Mouse (Mus musculus): ENCODE measurements at regions not wholly inside any gene's neighbourhood (a gene's known extent, or its start where the extent isn't known, plus 50 kb on each side); places are given as distances from the start of the nearest gene placed in this dataset.

DNA sequence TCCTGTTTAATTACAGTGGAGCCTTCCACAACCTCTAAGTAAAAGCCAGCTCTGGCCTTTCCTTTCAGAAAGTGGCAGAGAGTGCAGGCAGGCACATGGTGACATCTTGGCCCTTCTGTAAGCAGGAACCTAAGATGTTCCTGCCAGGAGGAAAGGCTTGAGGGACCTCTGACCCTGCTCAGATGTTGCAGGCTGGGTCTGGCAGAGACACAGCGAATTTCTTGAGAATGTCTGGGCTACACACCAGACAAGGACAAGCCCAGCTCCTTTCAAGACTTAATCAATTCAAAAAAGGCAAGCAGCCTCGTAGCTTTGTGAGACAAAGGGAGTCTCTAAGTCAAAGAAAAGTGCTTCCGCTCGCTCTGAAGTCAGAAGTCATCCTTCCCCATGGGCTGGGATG lies 79.2 kb upstream of the 4930583I09Rik start:
- H3K4me1 ChIP-seq (ENCODE audit: control insufficient read depth in 2 of 2, insufficient read depth in 2 of 2, low read length in 2 of 2): peaks cover 6 to 20% of the 10 kb centered on the region in 2 experiments
- no peak overlapping the region for H3K9ac ChIP-seq (ENCODE audit: low read length)
- no peaks in the 10 kb centered on the region for H3K27me3 ChIP-seq (ENCODE audit: control insufficient read depth, insufficient read depth, low read length)
- no peak for ATAC-seq (ENCODE audit: insufficient number of reproducible peaks, insufficient read depth, low FRiP score, low read depth)
- no peaks in the 10 kb centered on the region for H3K36me3 ChIP-seq (ENCODE audit: control insufficient read depth, insufficient read depth, low read length)
- no peaks in the 10 kb centered on the region for H3K9me3 ChIP-seq (ENCODE audit: control insufficient read depth, low read length)
- H3K4me2 ChIP-seq (ENCODE audit: low read length): no peak overlapping the region
- H3K27ac ChIP-seq (replicated peaks in 1 of 2; ENCODE audit: control insufficient read depth in 1 of 2, insufficient read depth in 1 of 2, low read depth in 2 of 2, low read length in 2 of 2): no peak overlapping the region
- 66% methylated on average over 4 of the region's 4 CpGs for WGBS
- no peak overlapping the region for H3K4me3 ChIP-seq (ENCODE audit: control insufficient read depth in 1 of 2, insufficient read depth in 1 of 2, low read depth in 1 of 2, low read length in 2 of 2)

DNA sequence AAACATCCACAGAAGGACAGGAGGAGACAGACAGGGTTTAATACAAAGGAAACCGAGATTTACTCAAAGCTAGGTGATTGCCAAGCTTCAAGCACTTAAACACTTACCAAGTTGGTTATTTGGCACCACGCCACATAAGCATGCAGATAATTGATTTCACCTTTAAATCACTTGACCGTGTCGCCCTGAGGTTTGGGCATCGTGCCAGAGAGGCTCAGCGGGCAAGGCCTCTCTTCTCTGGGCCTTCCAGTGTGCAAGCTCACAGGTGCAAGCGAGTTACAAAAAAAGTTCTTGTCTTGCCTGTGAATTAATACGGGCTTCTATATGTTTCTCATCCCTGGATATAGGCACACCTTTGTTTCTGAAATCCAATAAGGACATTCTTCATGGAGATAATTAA lies 78.4 kb upstream of the 4930583I09Rik start:
- no peak overlapping the region for H3K4me3 ChIP-seq (ENCODE audit: control insufficient read depth in 1 of 2, insufficient read depth in 1 of 2, low read depth in 1 of 2, low read length in 2 of 2)
- peaks cover 6 to 20% of the 10 kb centered on the region in 2 experiments for H3K4me1 ChIP-seq (ENCODE audit: control insufficient read depth in 2 of 2, insufficient read depth in 2 of 2, low read length in 2 of 2)
- no peaks in the 10 kb centered on the region for H3K9me3 ChIP-seq (ENCODE audit: control insufficient read depth, low read length)
- no peak overlapping the region for H3K27ac ChIP-seq (replicated peaks in 1 of 2; ENCODE audit: control insufficient read depth in 1 of 2, insufficient read depth in 1 of 2, low read depth in 2 of 2, low read length in 2 of 2)
- no peaks in the 10 kb centered on the region for H3K36me3 ChIP-seq (ENCODE audit: control insufficient read depth, insufficient read depth, low read length)
- H3K27me3 ChIP-seq (ENCODE audit: control insufficient read depth, insufficient read depth, low read length): no peaks in the 10 kb centered on the region; the same call in 1 of the 2 replicates
- no peak for ATAC-seq (ENCODE audit: insufficient number of reproducible peaks, insufficient read depth, low FRiP score, low read depth)
- no peak overlapping the region for H3K9ac ChIP-seq (ENCODE audit: low read length)
- WGBS: 26% methylated on average over 8 of the region's 8 CpGs
- peak overlapping the region; percentile 36; the same call in 1 of the 2 replicates for H3K4me2 ChIP-seq (ENCODE audit: low read length)

DNA sequence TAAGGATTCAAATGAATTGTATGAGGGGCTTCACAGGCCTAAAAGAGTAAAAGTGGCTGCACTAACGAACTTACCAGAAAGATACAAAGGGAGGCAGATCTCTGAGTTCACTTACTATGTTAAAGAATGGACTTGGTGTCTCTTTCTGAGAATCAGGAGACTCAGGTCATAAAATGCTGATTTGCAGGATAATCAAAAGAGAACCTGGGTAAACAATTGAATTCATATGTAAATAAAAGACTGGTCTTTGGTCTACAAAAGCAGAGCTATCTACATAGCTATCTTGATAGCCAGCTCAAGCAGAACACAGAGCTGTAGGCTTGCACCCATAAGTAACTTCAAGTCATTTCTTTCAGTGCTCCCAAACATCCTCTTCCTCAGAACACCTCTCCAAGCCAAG lies 72.8 kb upstream of the 4930583I09Rik start:
- Histone ChIP-seq H3K4me1 (ENCODE audit: control insufficient read depth in 2 of 2, insufficient read depth in 2 of 2, low read length in 2 of 2) (peaks cover 0 to 5% of the 10 kb centered on the region in 2 experiments; a peak in 2 of 4 replicates), H3K4me2 (ENCODE audit: low read length) (no peak overlapping the region), H3K9me3 (ENCODE audit: control insufficient read depth, low read length) (0 out of 2 replicates have a peak, but pooled peaks cover 9% of the 10 kb centered on the region), H3K27me3 (ENCODE audit: control insufficient read depth, insufficient read depth, low read length) (no peaks in the 10 kb centered on the region; the same call in 1 of the 2 replicates), H3K36me3 (ENCODE audit: control insufficient read depth, insufficient read depth, low read length) (no peaks in the 10 kb centered on the region), H3K27ac (replicated peaks in 1 of 2; ENCODE audit: control insufficient read depth in 1 of 2, insufficient read depth in 1 of 2, low read depth in 2 of 2, low read length in 2 of 2) (no peak overlapping the region), H3K4me3 (ENCODE audit: control insufficient read depth in 1 of 2, insufficient read depth in 1 of 2, low read depth in 1 of 2, low read length in 2 of 2) (no peak overlapping the region), H3K9ac (ENCODE audit: low read length) (no peak overlapping the region)
- 86% methylated on average over 1 of the region's 1 CpGs for WGBS
- ATAC-seq (ENCODE audit: insufficient number of reproducible peaks, insufficient read depth, low FRiP score, low read depth): no peak

DNA sequence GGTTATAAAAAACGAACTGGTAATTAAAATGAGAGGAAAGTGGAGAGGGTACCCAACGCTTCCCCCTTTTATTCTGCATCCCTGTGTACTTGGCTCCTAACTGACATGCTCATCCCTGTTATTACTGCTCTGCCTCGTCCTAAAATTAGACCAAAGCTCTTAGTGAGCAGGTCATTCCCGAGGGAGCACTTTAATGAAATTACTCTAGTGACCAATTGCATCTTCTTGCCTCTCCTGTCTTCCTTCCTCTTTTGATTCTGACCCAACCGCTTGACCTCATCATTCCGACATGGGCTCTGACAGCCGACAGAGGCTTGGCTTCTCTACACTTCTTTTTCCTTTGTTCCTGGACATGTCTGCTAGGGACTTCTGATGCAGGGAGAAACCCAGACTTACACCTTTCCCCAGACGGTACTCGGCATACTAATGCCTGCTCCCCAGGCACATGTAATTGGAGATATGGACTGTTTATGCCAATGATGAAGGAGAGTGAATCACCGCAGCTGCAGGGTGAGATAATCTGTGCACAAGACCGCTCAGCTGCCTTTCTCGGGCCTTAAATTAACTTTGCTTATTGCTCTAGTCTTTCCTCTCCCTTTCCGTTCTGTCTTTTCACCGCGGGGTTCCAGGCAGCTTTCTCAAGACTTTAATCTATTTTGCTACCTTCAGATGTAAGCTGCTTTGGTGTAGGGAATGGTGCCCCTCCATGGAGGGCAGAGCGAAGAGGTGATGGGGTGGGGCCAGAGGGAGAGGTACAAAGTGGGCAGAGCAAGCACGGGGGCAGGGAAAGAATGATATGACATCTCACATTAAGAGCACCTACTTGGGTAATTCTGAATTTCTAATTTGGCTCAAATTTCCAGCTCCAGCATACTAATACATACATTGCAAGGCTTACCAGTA lies 66.1 kb upstream of the 4930583I09Rik start:
- H3K4me3 ChIP-seq (ENCODE audit: control insufficient read depth in 1 of 2, insufficient read depth in 1 of 2, low read depth in 1 of 2, low read length in 2 of 2): no peak overlapping the region
- no peaks in the 10 kb centered on the region for H3K27me3 ChIP-seq (ENCODE audit: control insufficient read depth, insufficient read depth, low read length)
- no peak for ATAC-seq (ENCODE audit: insufficient number of reproducible peaks, insufficient read depth, low FRiP score, low read depth)
- H3K9ac ChIP-seq (ENCODE audit: low read length): no peak overlapping the region
- 0 out of 2 replicates have a peak, but pooled peaks cover 3% of the 10 kb centered on the region for H3K9me3 ChIP-seq (ENCODE audit: control insufficient read depth, low read length)
- no peak overlapping the region for H3K4me2 ChIP-seq (ENCODE audit: low read length)
- no peaks in the 10 kb centered on the region for H3K36me3 ChIP-seq (ENCODE audit: control insufficient read depth, insufficient read depth, low read length)
- no peak overlapping the region for H3K27ac ChIP-seq (replicated peaks in 1 of 2; ENCODE audit: control insufficient read depth in 1 of 2, insufficient read depth in 1 of 2, low read depth in 2 of 2, low read length in 2 of 2)
- peaks cover 0 to 3% of the 10 kb centered on the region in 2 experiments; a peak in 2 of 4 replicates for H3K4me1 ChIP-seq (ENCODE audit: control insufficient read depth in 2 of 2, insufficient read depth in 2 of 2, low read length in 2 of 2)
- 58% methylated on average over 17 of the region's 17 CpGs for WGBS

DNA sequence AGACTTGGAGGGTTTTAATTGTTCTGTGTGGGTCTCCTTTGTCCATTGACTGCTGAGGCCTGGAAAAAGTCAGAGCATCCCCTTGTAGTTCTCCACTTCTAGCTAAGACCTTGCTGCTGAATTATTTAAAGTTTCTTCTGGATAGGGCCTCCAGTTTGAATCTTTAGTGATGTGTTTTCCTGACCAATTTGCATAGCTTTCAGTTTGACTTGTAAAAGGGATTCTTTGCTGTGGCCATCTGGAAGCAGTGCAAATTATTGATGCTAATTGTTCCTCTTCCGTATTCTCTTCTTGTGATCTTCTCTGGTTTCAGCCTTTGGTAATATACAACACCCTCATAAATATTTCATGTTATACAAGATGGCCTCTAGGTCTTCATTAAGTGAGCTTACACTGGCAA lies 61.6 kb upstream of the 4930583I09Rik start:
- Histone ChIP-seq H3K4me1 (ENCODE audit: control insufficient read depth in 2 of 2, insufficient read depth in 2 of 2, low read length in 2 of 2) (peaks cover 0 to 3% of the 10 kb centered on the region in 2 experiments; a peak in 2 of 4 replicates), H3K4me2 (ENCODE audit: low read length) (no peak overlapping the region), H3K9me3 (ENCODE audit: control insufficient read depth, low read length) (0 out of 2 replicates have a peak, but pooled peaks cover 3% of the 10 kb centered on the region), H3K27me3 (ENCODE audit: control insufficient read depth, insufficient read depth, low read length) (no peaks in the 10 kb centered on the region), H3K9ac (ENCODE audit: low read length) (no peak overlapping the region), H3K4me3 (ENCODE audit: control insufficient read depth in 1 of 2, insufficient read depth in 1 of 2, low read depth in 1 of 2, low read length in 2 of 2) (no peak overlapping the region), H3K36me3 (ENCODE audit: control insufficient read depth, insufficient read depth, low read length) (no peaks in the 10 kb centered on the region), H3K27ac (replicated peaks in 1 of 2; ENCODE audit: control insufficient read depth in 1 of 2, insufficient read depth in 1 of 2, low read depth in 2 of 2, low read length in 2 of 2) (no peak overlapping the region)
- ATAC-seq (ENCODE audit: insufficient number of reproducible peaks, insufficient read depth, low FRiP score, low read depth): no peak
- WGBS: 79% methylated on average over 1 of the region's 1 CpGs

DNA sequence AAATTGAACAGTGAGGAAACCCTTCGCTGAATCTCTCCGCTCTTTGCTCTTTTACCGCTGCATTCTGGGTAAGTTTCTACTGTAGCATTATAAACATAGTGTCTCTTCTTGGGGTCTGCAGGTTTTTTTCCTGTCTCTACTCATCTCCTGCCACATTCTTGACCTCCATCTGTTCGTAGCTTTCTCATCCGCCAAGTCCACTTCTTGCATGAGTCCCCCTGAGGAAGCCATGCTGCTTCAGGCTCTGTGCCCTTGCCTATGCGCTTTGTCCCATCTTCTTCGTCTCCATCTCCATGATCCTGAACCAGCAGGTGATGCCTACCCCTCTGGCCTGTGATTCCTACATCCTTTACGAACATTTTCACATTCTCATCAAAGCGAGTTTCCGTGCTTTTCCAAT lies 60.0 kb upstream of the 4930583I09Rik start:
- Histone ChIP-seq H3K9ac (ENCODE audit: low read length) (no peak overlapping the region), H3K27ac (replicated peaks in 1 of 2; ENCODE audit: control insufficient read depth in 1 of 2, insufficient read depth in 1 of 2, low read depth in 2 of 2, low read length in 2 of 2) (no peak overlapping the region), H3K9me3 (ENCODE audit: control insufficient read depth, low read length) (0 out of 2 replicates have a peak, but pooled peaks cover 3% of the 10 kb centered on the region), H3K4me2 (ENCODE audit: low read length) (no peak overlapping the region), H3K4me3 (ENCODE audit: control insufficient read depth in 1 of 2, insufficient read depth in 1 of 2, low read depth in 1 of 2, low read length in 2 of 2) (no peak overlapping the region), H3K4me1 (ENCODE audit: control insufficient read depth in 2 of 2, insufficient read depth in 2 of 2, low read length in 2 of 2) (no peaks in the 10 kb centered on the region), H3K36me3 (ENCODE audit: control insufficient read depth, insufficient read depth, low read length) (no peaks in the 10 kb centered on the region), H3K27me3 (ENCODE audit: control insufficient read depth, insufficient read depth, low read length) (no peaks in the 10 kb centered on the region)
- 93% methylated on average over 10 of the region's 10 CpGs for WGBS
- no peak for ATAC-seq (ENCODE audit: insufficient number of reproducible peaks, insufficient read depth, low FRiP score, low read depth)

DNA sequence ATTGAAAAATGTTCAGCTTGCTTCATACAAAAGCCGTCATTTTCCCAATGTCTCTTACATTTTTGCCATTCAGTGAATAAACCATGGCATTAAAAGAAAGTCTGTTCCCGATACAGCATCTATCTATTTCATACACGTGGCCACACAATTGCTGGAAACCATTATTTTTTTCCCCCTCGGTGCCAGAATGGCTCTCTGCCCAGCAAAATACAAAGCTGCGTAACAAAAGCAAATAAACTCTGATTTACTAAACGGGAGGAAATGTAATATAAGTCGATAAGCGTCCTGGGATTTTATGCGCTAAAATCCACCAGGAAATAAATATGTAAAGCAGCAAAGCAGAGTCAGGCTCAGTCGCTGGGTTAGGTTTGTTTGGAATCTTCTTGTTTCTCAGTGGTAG lies 59.6 kb upstream of the 4930583I09Rik start:
- H3K4me1 ChIP-seq (ENCODE audit: control insufficient read depth in 2 of 2, insufficient read depth in 2 of 2, low read length in 2 of 2): no peaks in the 10 kb centered on the region
- H3K4me3 ChIP-seq (ENCODE audit: control insufficient read depth in 1 of 2, insufficient read depth in 1 of 2, low read depth in 1 of 2, low read length in 2 of 2): no peak overlapping the region
- H3K9me3 ChIP-seq (ENCODE audit: control insufficient read depth, low read length): 0 out of 2 replicates have a peak, but pooled peaks cover 3% of the 10 kb centered on the region
- no peak overlapping the region for H3K27ac ChIP-seq (replicated peaks in 1 of 2; ENCODE audit: control insufficient read depth in 1 of 2, insufficient read depth in 1 of 2, low read depth in 2 of 2, low read length in 2 of 2)
- no peak overlapping the region for H3K9ac ChIP-seq (ENCODE audit: low read length)
- H3K4me2 ChIP-seq (ENCODE audit: low read length): no peak overlapping the region
- H3K36me3 ChIP-seq (ENCODE audit: control insufficient read depth, insufficient read depth, low read length): no peaks in the 10 kb centered on the region
- no peaks in the 10 kb centered on the region for H3K27me3 ChIP-seq (ENCODE audit: control insufficient read depth, insufficient read depth, low read length)
- WGBS: 73% methylated on average over 10 of the region's 10 CpGs
- no peak for ATAC-seq (ENCODE audit: insufficient number of reproducible peaks, insufficient read depth, low FRiP score, low read depth)
